Mouse (Mus musculus): ENCODE measurements around the gene Acot1.

Acot1 gene

GRCm38 (mm10) chr12:84064621-84065020 is 55.3 kb downstream of the Acot1 start:
- DNase-seq (ENCODE audit: low spot score): no peak

GRCm38 (mm10) chr12:84067752-84068151 is 58.5 kb downstream of the Acot1 start:
- DNase-seq (ENCODE audit: low spot score): no peak
